Mouse (Mus musculus) thymus, adult 2 months (tissue): ENCODE measurements around the gene Hist1h1a.

Experiments used
- CTCF ChIP-seq: fragments of 200-500 bp; IDR thresholded peaks from 2 replicates; pipeline ENCODE4 v1.5.1; 2012; ENCODE audit warnings: mild to moderate bottlenecking, control low read depth, low read length, moderate library complexity, borderline replicate concordance; ENCODE audit not compliant: control insufficient read depth, poor library complexity, insufficient read depth; ENCODE audit errors: extremely low read depth
- POLR2A ChIP-seq: fragments of 200-500 bp; IDR thresholded peaks from 2 replicates; pipeline ENCODE4 v1.6.1; 2012; ENCODE audit warnings: mild to moderate bottlenecking, low read length, control low read depth, moderate library complexity; ENCODE audit not compliant: control insufficient read depth, poor library complexity, insufficient read depth; ENCODE audit errors: extremely low read depth

GRCm38 (mm10) chr13:23757921-23758320 lies 5.5 kb upstream of the Hist1h1a start:
- TF ChIP-seq CTCF (no peak), POLR2A (no peak)
